Mouse (Mus musculus): Measurements from ENCODE around the gene Pdzd7. TPM values are rescaled to one million over a fixed set of nuclear protein-coding genes. Genes with fewer than 3 reads are reported as not detected.
A peak's percentile ranks its signal among the peaks of the same experiment; 100 is the strongest.

Gene Pdzd7
- total RNA-seq, 2 experiments from 2014 or later = 4.1 to 4.7 TPM

- intact Hi-C loops (cut with DNase I) = no loop called here
Measured at GRCm38 (mm10) chr19:45065226-45065625, 19.7 kb upstream of the Pdzd7 start.

GRCm38 (mm10) chr19:45063565-45064292 is 18.2 kb upstream of the Pdzd7 start:
- no peak for DNase-seq (ENCODE audit: extremely low spot score in 1 of 2, low spot score in 2 of 2)
- intact Hi-C loops (cut with DNase I) = no loop called here

More at GRCm38 (mm10) chr19:45065226-45065625, 19.7 kb upstream of the Pdzd7 start:
- no peak for DNase-seq (ENCODE audit: extremely low spot score in 1 of 2, low spot score in 2 of 2)

- intact Hi-C loops (cut with DNase I) = no loop called here
- no peak for DNase-seq (ENCODE audit: extremely low spot score in 1 of 2, low spot score in 2 of 2)
Measured at GRCm38 (mm10) chr19:45058841-45059240, 13.3 kb upstream of the Pdzd7 start.

GRCm38 (mm10) chr19:45058113-45058839 is 12.8 kb upstream of the Pdzd7 start:
- intact Hi-C loops (cut with DNase I) = no loop called here
- peak; percentile 92 to 95 for DNase-seq (ENCODE audit: extremely low spot score in 1 of 2, low spot score in 2 of 2)

GRCm38 (mm10) chr19:45057724-45058112 is 12.2 kb upstream of the Pdzd7 start:
- no peak for DNase-seq (ENCODE audit: extremely low spot score in 1 of 2, low spot score in 2 of 2)
- intact Hi-C loops (cut with DNase I) = no loop called here

GRCm38 (mm10) chr19:45056908-45057698 is 11.6 kb upstream of the Pdzd7 start:
- no peak for DNase-seq (ENCODE audit: extremely low spot score in 1 of 2, low spot score in 2 of 2)
- intact Hi-C loops (cut with DNase I) = no loop called here

GRCm38 (mm10) chr19:45056364-45056763 is 10.8 kb upstream of the Pdzd7 start:
- DNase-seq (ENCODE audit: extremely low spot score in 1 of 2, low spot score in 2 of 2) = peak in 1 of 2 experiments; percentile 31
- intact Hi-C loops (cut with DNase I) = no loop called here

- intact Hi-C loops (cut with DNase I) = no loop called here
- DNase-seq (ENCODE audit: extremely low spot score in 1 of 2, low spot score in 2 of 2) = no peak
Measured at GRCm38 (mm10) chr19:45054892-45055690, 9.6 kb upstream of the Pdzd7 start.

- peak in 1 of 2 experiments; percentile 24 for DNase-seq (ENCODE audit: extremely low spot score in 1 of 2, low spot score in 2 of 2)
- intact Hi-C loops (cut with DNase I) = no loop called here
Measured at GRCm38 (mm10) chr19:45053451-45053850, 7.9 kb upstream of the Pdzd7 start.

- peak in 1 of 2 experiments; percentile 31 for DNase-seq (ENCODE audit: extremely low spot score in 1 of 2, low spot score in 2 of 2)
- intact Hi-C loops (cut with DNase I) = no loop called here
Measured at GRCm38 (mm10) chr19:45049523-45049922, 4.0 kb upstream of the Pdzd7 start.

- peak in 1 of 2 experiments; percentile 44 for DNase-seq (ENCODE audit: extremely low spot score in 1 of 2, low spot score in 2 of 2)
- intact Hi-C loops (cut with DNase I) = no loop called here
Measured at GRCm38 (mm10) chr19:45048644-45049365, 3.3 kb upstream of the Pdzd7 start.

GRCm38 (mm10) chr19:45047935-45048643 is 2.6 kb upstream of the Pdzd7 start:
- peak; percentile 69 to 70 for DNase-seq (ENCODE audit: extremely low spot score in 1 of 2, low spot score in 2 of 2)
- intact Hi-C loops (cut with DNase I) = no loop called here

- intact Hi-C loops (cut with DNase I) = no loop called here
- DNase-seq (ENCODE audit: extremely low spot score in 1 of 2, low spot score in 2 of 2) = peak; percentile 94 to 98
Measured at GRCm38 (mm10) chr19:45047417-45047934, 2.0 kb upstream of the Pdzd7 start, which contains the start of gene Sfxn3. Gene Sfxn3, plus strand, starts transcription at chr19:45047503.

GRCm38 (mm10) chr19:45046523-45047321 is 1.2 kb upstream of the Pdzd7 start:
- intact Hi-C loops (cut with DNase I) = no loop called here
- peak; percentile 77 to 90 for DNase-seq (ENCODE audit: extremely low spot score in 1 of 2, low spot score in 2 of 2)

- intact Hi-C loops (cut with DNase I) = no loop called here
- no peak for DNase-seq (ENCODE audit: extremely low spot score in 1 of 2, low spot score in 2 of 2)
Measured at GRCm38 (mm10) chr19:45045236-45045635, 281 bp downstream of the Pdzd7 start.

GRCm38 (mm10) chr19:45044389-45044927 is 1.1 kb downstream of the Pdzd7 start:
- intact Hi-C loops (cut with DNase I) = no loop called here
- peak in 1 of 2 experiments; percentile 20 for DNase-seq (ENCODE audit: extremely low spot score in 1 of 2, low spot score in 2 of 2)
